Mouse (Mus musculus): Measurements from ENCODE around the gene Zfp800.

The Zfp800 gene

DNA sequence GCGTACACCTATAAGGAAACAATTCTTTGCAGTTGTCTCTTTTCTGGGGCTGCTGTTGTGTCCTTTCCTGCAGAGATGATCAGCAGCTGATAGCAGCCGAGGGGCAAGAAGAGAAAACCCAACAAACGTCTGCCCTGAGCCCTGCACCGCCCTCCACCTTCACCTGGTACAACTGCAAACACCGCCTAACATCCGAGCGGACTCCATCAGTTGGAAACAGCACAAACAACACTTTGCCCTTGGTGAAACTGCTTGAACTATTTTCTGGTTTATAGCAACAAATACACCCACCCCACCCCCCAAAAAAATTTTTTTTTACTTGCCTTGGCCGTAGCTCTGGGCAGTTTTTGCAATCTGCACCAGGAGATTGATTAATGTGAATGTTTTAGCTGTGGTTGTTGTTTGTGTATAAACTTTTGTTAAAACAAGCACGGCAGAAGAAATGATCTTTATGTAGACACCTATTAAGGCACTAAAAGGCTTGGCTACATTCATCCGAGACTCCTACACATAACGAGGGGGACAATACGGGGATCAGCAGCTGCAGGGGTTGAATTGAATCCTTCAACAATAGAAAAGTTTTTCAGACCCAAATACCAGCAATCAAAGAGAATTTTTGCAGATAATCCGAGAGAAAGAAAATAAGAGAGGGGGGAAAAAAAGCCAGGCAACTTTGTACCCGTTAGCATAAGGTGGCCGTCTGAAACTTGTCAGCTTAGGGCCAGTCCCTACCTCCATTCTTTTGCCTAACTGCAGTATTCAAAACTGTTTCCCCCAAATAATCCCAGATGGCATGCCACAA is 1.6 kb downstream of the Zfp800 start:
- no peak for DNase-seq

DNA sequence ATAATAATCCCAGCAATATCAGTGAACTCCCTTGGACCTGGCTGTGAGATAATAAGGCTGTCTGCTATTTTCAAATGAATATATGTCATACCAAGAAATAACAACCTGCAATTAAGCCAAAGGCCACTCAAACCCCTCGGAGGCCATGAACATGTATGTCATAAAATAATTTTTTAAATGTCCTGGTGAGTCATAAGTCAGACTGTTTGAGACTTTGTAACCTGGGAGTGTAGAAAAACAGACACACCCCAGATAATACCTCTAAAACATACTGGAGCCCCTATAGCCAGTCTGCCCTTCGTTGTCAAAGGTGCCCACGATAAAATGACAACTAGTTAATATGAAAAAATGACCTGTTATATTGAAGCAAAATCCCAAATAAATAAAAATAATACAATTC is 8.8 kb downstream of the Zfp800 start:
- no peak for DNase-seq

DNA sequence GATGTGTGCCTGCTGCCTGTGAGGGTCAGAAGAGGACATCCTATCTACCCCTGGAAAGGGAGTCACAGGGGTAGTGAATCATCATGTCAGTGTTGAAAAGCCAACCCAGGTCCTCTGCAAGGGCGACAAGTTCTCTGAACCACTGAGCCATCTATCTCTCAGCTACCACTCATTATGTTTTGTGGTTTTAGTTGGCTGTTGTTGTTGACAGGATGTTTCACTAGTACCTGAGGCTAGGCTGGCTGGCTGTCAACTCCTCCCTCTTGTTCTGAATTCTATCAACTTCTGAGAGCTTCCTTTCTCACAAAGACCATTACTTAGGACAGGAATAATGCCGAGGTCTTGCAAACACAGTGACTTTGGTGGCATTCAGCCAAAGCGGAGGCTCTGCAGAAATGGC is 12.6 kb downstream of the Zfp800 start:
- no peak for DNase-seq

DNA sequence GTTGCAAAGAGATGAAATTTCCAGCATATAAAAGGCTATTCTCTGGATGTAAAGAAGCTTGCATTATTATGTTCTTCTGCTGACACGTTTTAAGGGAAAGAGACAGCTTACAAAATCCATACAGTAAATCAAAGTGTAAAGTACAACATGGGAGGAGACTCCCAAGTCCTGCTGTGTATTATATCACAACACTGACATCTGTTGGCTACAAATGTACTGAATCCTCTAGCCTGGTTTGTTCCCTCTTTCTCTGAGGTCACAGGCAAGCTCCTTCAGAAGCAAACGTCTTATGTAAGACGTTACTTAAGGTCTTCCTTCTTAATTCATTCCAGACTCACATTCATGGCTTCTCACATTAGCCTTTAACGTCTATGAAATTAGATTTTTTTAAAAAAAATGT is 15.8 kb downstream of the Zfp800 start:
- no peak for DNase-seq

DNA sequence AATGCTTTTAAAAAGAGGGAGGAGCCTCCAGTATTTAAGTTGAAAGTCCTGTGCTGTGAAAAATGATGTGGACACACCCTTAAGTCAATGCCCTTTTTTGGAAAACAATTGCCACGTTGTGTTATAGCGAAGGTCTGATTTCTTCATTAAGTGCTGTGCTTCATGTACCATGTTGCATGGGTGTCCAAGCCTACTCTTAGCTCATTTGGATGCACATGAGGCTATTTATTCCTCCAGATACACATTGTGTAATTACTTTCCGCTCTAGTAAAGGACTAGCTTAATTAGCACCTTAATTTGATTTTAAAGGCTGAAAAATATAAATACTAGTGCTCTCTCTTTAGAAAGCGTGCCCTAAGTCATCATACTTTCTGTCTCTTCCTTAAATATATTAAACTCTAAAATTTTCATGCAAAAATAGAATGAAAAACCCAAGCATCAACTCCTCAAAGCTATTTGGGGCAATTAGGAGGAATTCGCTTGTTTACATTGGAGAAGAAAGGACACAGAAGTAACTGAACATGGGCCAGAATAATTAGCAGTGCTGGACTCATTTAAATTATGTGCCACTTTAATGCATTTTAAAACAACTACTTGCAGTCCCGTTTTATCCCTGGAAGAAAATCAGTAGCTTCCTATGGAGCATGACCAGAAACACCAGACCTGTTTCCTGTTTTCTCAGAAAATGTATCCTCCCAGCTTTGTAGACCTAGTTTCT is 27.7 kb downstream of the Zfp800 start:
- DNase-seq, result no peak

DNA sequence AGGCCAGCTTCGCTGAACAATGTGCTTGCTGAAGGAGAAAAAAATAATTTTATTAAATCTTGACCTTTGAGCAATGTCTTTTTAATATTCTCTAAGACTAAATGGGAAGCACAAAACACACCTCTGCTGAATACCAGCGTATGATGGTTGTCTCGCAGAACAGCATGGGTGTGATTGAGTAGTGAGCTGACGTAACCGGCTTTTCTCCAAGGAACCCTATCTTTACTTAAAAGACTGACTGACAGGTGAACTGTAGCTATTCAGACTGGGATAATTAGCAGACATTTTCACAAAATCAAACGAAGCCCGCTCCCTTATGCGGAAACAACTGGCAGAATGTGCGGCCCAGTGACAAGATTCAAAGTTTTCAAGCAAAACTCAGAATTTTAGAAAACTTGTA is 30.2 kb downstream of the Zfp800 start:
- no peak for DNase-seq

DNA sequence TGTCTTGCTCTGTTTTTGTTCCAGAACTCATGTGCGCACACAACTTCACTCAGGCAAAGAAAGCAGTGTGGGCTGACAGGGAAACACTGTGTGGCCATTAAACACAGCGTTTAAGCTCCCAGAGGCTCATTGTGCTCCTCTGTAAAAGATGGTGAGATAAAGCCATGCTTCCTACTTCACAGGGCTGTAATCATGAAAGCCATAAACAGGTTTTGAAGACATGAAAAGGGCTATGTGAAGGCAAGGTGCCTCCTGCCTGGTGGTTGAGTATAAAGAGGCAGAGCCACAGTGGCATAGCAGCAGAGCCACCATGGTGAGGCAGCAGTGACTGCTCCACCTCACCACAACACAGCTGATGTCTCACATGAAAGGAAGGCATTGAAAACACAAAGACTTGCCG is 46.7 kb downstream of the Zfp800 start:
- peak; percentile 20 to 52 for DNase-seq

DNA sequence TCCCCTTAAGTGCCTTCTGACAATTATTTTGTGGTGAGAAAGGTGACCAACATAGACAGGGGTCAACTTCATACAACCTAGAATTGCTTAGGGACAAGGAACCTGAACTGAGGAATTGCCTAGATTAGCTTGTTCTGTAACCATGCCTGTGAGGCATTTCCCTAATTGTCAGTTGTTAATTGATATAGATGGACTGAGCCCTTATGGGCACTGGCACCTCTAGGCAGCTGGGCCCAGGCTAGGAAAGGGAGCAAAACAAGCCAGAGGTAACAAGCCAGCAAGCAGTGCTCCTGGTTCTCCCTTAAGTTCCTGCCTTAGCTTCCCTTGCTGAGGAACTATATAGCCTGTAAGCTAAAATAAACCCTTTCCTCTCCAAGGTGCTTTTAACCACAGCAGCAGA is 52.1 kb downstream of the Zfp800 start:
- no peak for DNase-seq

DNA sequence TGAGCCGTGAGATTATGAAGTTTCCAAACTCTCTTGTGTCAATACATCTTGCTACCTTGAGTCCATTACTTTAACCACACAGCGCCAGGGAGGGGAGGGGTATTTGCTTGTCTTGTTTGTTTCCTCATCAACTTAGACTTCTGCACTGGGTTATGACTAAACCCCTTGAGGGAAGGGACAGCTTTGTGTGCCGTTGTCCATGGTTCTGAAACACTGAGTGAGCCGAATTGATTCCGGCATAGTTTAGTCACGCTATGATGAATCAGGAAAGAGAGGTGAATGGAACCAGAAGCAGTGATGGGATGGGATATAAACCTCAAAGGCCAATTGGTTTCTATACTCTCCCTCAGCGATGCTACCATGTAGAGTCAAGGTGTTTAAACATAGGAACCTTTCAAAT is 52.6 kb downstream of the Zfp800 start:
- no peak for DNase-seq

DNA sequence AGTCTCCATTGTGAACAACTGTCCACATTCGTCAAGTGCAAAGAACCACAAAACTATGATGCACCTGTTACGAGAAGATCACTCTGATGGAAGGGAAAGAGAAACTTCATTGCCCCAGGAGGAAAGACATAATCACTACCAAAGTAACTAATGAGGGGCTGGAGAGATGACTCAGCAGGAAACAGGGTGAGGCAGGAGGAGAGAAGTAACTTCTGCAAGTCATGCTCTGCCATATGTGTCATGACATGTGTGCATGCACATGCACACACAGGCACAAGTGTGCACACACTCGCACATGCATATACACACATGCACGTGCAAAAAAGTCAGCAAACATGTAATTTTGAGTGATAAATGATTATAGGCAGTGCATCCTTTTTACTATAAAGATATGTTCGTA is 54.9 kb downstream of the Zfp800 start:
- no peak for DNase-seq

DNA sequence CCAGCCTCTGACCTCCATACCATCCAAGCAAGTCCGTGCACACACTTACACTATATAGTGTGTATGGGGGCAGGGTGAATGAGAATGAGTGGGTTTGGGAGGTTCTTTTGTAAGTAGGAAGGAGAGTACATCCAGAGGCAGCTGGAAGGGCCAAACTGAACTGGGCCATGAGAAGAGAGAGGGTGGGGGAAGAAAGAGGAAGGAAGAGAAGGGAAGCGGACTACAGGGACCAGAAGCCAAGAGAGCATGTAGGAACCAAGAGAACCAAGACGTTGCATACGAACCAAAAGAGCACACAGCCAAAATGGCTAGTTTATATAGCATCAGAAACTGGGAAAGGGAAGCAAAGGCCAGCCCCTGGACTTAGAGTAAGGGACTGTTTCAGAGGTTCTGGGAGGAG is 56.6 kb downstream of the Zfp800 start:
- DNase-seq, result no peak

DNA sequence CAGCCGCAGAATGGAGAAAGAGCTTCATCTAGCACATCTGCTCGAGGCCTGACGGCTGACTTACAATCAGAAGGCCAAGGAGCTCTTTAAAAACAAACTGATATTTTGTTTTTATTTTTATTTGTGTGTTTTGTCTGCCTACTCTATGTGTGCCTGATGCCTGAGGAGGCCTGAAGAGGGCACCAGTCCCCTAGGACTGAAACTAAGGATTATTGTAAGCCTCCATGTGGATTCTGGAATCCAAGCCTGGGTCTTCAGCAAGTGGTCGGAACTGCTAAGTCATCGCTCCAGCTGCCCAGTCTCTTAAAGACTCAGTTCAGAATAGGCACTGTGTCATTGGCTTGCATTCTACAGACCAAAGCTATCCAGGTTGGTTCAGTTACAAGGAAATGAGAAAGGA is 58.4 kb downstream of the Zfp800 start:
- DNase-seq, result no peak

DNA sequence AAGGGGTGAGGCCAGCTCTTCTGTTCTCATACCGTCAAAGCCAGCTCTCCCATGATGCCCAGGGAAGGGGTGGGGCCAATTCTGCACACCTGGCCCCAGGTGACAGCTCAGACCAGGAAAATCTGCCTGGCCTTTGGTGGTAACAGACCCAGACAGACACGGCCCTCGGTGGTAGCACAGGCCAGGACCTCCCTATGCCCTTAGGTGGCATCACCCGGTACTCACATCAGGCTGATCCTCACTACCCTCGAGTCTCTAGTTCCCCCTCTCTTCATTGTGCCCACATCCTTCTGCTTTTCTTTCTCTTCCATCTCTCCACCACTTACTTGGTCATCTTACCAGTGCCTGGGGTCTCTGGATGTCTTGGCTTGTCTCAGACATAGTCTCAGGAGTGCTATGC is 64.1 kb downstream of the Zfp800 start:
- no peak for DNase-seq

DNA sequence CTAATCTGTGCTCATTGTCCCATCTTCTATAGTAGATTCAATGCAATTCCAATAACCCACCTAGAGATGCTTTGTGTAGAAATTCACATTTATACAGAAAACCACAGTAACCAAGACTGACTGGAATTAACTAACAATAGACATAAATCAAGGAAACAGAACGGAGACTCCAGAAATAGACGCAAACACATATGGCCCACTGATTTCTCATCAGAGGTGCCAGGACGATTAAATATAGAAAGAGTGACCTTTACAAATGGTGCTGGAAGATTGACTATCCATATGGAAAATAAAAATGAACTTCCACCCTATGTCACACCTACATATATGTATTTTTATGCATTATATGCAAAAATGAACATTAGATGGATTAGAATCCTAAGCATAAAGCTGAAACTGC is 65.3 kb downstream of the Zfp800 start:
- DNase-seq, result no peak

DNA sequence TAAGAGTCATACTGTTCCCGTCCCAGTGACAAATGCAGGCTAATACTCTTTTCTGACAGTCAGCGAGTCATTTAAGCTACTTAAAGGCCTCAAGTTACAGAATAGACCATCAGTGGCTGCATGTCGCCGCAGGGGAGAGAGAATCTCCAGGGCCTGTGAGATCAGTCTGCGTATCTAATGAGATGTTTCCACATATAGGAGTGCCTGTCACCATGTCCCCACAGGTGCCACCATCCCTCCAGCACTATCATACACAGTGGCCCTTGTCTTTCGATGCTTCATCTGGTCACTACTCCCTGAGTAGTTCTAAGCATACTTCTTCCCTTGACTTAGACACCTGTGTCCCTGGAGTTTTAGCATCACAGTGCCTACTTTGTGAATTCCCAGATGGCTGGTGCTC is 68.0 kb downstream of the Zfp800 start:
- no peak for DNase-seq

DNA sequence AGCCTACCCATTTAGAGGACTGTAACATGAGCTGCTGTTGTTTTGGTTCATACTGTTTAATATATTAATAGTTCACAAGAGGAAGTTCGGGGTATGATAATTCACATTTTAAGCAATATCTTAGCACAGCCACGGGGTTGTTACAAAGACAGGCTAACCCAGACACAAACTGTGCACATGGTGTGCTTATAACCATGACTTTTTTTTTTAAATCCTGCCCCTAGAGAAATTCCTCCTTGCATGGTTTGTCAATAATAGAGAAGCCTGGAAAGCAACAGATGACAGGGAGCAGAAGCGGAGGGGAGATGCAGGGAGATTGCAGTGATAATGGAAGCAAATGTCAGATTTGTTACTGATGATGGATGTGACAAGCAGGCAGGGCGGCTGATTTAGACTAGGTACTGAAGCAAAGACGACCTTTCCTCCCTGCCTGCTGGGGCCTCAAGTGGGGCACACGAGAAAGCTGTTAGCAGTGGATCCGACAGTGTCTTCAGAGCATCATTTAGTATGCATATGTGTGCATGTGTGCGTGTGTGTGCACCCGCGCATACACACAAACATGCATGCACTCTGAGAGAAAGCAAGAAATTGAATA is 68.7 kb downstream of the Zfp800 start:
- DNase-seq, result no peak

DNA sequence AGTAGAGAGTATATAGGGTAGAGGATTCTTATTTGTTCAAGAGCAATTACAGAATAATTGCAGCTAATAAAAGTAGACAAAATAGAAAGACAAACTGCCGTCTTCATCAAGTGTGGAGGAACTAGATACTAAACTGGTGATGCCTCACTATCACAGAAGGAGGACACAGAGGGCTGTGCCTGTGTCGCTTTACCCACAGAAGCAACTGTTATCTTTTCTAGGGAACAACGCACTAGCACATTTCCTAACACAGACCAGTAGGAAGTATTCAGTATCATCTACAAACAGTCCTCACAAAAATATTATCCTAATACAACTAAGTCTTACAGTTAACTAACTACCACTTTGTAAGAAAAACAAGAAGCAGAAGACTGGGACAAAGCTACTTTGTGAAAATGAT is 71.1 kb downstream of the Zfp800 start:
- no peak for DNase-seq

DNA sequence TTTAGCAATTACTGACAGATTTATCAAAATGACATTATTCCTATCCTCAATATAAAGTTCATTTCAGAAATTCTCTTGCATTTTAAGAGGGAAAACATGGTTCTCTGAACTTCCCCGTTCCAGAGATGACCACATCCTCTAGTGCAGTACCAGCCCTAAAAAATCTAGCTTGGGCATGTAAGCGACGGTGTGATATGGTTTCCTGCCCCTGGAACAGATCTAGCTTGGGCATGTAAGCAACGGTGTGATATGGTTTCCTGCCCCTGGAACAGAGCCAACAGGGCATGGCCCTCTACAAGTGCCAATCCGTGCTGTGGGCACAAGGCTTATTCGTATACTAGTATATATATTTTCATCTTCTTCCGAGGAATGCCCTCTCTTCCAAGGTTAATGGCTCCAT is 75.4 kb downstream of the Zfp800 start:
- no peak for DNase-seq

DNA sequence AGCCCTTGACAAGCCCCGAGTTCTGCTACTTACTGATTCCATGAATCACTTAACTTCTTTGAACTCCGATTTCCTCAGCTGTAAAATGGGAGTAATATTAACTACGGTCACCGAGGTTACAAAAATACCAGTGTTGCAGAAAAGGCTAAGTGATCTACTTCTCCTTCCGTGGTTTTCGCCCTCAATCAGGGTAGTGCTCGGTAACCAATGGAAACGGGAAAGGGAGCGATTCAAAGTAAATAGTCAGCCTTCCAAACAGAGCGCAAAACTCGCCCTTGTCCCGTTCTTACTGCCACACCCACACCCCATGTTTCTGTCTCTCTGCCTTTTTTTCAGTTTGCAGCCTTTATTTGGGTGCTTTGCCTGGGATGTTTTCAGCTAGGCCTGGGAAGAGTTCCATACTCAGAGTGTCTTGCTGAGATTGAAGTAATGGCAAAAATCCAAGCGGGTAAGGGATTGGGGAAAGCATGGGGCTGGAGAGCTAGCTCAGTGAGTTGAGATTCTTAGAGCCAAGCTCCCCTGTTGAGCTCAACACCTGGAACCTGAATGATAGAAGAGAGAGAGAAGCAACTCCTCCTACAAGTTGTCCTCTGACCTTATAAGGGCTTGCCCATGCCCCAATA is 78.0 kb downstream of the Zfp800 start:
- DNase-seq, result no peak

DNA sequence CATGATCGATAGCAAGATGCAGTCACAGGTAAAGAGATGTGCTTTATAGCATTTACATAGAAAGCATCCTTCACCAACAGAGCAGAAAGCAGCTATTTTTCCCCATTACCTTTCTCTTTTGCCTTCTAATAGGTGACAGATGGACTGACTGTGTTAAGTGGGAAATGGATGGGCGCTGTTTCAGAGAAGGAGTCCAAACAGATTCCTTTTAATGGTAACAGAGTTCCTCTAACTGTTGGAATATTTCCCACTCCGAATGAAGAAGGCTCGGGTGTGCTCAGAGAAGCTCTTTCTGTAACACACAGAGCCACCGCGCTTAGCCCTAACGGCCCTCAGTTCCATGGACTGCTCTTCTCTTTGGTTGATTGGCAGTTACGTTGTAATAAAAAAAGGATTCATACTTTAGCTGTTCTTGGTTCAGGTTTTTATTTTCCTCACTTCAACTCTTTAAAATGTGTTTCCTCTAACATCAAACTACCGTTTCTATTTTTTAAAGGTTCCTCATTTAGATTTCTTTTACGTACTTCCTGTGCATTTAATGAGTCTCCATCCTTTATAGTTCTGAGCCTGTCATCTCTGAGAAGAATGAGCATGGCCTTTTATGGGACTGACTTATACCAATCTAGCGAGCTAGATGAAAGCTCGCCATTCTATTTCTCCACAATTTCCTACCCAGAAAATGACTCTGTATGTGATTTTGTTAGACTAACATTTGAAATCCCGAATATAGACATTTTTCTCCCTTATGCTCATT is 78.8 kb downstream of the Zfp800 start:
- no peak for DNase-seq

DNA sequence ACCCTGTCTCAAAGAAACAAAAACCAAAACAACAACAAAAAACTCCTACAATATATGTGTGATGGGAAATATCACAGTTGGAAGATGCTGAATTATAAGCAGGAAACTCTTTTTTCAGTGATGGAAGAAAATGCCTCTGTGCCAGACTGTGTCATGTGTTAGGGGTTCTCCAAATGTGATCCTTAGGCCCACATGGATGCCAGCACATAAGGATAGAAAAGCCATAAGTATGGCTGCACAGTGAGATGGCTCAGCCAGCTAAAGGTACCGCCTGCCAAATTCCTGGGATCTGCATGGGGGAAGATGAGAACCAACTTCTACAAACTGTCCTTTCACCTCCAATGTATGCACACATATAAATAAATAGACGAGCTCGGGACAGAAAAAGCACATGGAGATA is 82.6 kb downstream of the Zfp800 start:
- DNase-seq, result no peak

DNA sequence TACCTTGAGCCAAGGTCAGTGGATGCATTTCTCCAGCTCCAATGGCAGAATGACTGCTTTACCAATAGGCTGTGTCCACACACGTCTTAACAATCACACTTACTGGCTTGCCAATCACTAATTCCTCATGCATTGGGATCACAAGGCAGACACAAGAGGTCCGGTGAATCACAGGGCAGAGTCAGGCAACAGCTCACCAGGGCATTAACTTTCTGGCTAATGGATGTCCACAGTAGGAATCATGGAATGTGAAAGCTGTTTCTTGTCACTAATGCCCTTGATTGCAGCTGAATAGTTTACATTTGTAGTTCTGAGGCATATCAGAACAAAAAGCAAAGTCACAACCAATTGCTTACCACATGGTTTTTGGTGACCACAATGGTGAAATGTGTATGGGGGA is 85.7 kb downstream of the Zfp800 start:
- DNase-seq, result no peak

DNA sequence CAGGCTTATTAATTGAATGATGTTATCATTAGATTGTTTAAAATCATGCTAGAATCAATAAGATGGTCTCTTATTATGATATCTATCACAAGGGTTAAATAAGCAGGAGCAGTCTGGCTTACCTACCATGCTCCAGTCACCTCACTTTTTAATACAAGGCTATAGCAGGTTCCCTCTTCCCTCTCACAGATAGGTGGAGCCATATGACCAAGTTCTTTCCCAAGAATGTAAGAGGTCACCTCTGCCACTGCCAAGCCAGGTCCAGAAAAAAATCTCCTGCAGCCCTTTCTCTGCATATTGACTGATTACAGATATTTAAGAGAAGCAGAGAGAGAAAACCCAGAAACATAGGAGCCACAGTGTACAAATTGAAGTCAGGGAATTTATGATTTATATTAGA is 88.1 kb downstream of the Zfp800 start:
- no peak for DNase-seq

All from thymus, adult 18-20 months (tissue).